Mouse (Mus musculus): ENCODE measurements around the gene Zfp488.

Gene Zfp488

GRCm38 (mm10) chr14:33946125-33946524 lies 32.4 kb downstream of the Zfp488 start:
- DNase-seq (ENCODE audit: low read depth, low spot score) = no peak

GRCm38 (mm10) chr14:33942222-33942621 lies 36.3 kb downstream of the Zfp488 start:
- no peak for DNase-seq (ENCODE audit: low read depth, low spot score)

- no peak for DNase-seq (ENCODE audit: low read depth, low spot score)
These were observed 37.8 kb downstream of the Zfp488 start, which contains the start of gene Gdf2 for GRCm38 (mm10) chr14:33940739-33941138. Gdf2 (plus strand) TSS chr14:33941039.

- no peak for DNase-seq (ENCODE audit: low read depth, low spot score)
These were observed 39.4 kb downstream of the Zfp488 start for GRCm38 (mm10) chr14:33939117-33939516.

GRCm38 (mm10) chr14:33933778-33934317 lies 44.7 kb downstream of the Zfp488 start:
- no peak for DNase-seq (ENCODE audit: low read depth, low spot score)

- DNase-seq (ENCODE audit: low read depth, low spot score) = no peak
These were observed 45.4 kb downstream of the Zfp488 start for GRCm38 (mm10) chr14:33932935-33933703.

- no peak for DNase-seq (ENCODE audit: low read depth, low spot score)
These were observed 46.7 kb downstream of the Zfp488 start for GRCm38 (mm10) chr14:33931853-33932252.

GRCm38 (mm10) chr14:33923168-33924070 lies 55.1 kb downstream of the Zfp488 start, which contains the start of gene Gdf10:
Gdf10 (plus strand) TSS chr14:33923587.
- DNase-seq (ENCODE audit: low read depth, low spot score) = no peak

GRCm38 (mm10) chr14:33922771-33923167 lies 55.8 kb downstream of the Zfp488 start:
- DNase-seq (ENCODE audit: low read depth, low spot score) = no peak

GRCm38 (mm10) chr14:33920727-33921559 lies 57.6 kb downstream of the Zfp488 start:
- no peak for DNase-seq (ENCODE audit: low read depth, low spot score)
